In genomic region chr9:57014766-57015165, GRCm38 (mm10) we compare ENCODE assay signal across 9 mouse cellular contexts. TPM values are rescaled to one million over a fixed set of nuclear protein-coding genes. Genes with fewer than 3 reads are reported as not detected.
DNase-seq lines count a peak whose midpoint lies in the region; ATAC-seq and TF ChIP-seq lines count a peak whose summit lies in the region.
"Had no signal": no experiment of that assay in that cellular context is flagged by ENCODE, and none has a peak within 500 bp of the region (broad histone marks: within the 10 kb centered on the region; RNA-seq: fewer than 3 reads in every experiment).

No protein-coding gene starts in this region.

- peak; percentile 11 for DNase-seq in embryo, embryonic 10 days (ENCODE audit: low spot score)
- no peak for DNase-seq in embryo, embryonic 11 days
- peak; percentile 39 for DNase-seq in kidney, adult 18-20 months
- DNase-seq in brain, adult 2 months (ENCODE audit: low read depth, low spot score), result peak; percentile 20
- peak; percentile 24 for DNase-seq in lung, postnatal 10 days
- no peak for DNase-seq in thymus, adult 2 months
- DNase-seq in thymus, postnatal 0 days (ENCODE audit: low spot score), result no peak
- DNase-seq: thymus, postnatal 4 days had no signal

- H3K27me3 ChIP-seq in kidney, embryonic 14.5 days (ENCODE audit: control insufficient read depth, insufficient read depth, low read length), result no peaks in the 10 kb centered on the region
- no peaks in the 10 kb centered on the region for H3K27me3 ChIP-seq in thymus, adult 2 months (ENCODE audit: control insufficient read depth, insufficient read depth, low read length)

- no peak for ATAC-seq in kidney, embryonic 14.5 days (ENCODE audit: low FRiP score, low TSS enrichment)

- no peak overlapping the region for H3K4me3 ChIP-seq in kidney, embryonic 14.5 days (ENCODE audit: low read length)
- no peak overlapping the region for H3K4me3 ChIP-seq in thymus, adult 2 months (ENCODE audit: control insufficient read depth, insufficient read depth, low read length)

- H3K4me1 ChIP-seq in kidney, embryonic 14.5 days (ENCODE audit: control insufficient read depth, insufficient read depth, low read length), result no peaks in the 10 kb centered on the region
- no peaks in the 10 kb centered on the region for H3K4me1 ChIP-seq in thymus, adult 2 months (replicated peaks; ENCODE audit: control insufficient read depth, insufficient read depth, low read length)

- H3K9me3 ChIP-seq in kidney, embryonic 14.5 days (ENCODE audit: control insufficient read depth, low read length), result peaks cover 9% of the 10 kb centered on the region; the same call in 1 of the 2 replicates

- TF ChIP-seq POLR2A in thymus, adult 2 months (IDR thresholded peaks at IDR 0.05; ENCODE audit: control insufficient read depth, extremely low read depth, insufficient read depth, low read length, poor library complexity), result no peak

- no peak overlapping the region for H3K4me2 ChIP-seq in kidney, embryonic 14.5 days (replicated peaks; ENCODE audit: low read depth, low read length)

- 88% methylated on average over 1 of the region's 1 CpGs for WGBS in kidney, embryonic 14.5 days
- WGBS in thymus, adult 2 months, result 97% methylated on average over 1 of the region's 1 CpGs

- no peak overlapping the region for H3K9ac ChIP-seq in kidney, embryonic 14.5 days (ENCODE audit: low read depth, low read length)

- H3K27ac ChIP-seq in kidney, embryonic 14.5 days (ENCODE audit: low read depth, low read length), result no peak overlapping the region
- no peak overlapping the region for H3K27ac ChIP-seq in thymus, adult 2 months (ENCODE audit: control insufficient read depth, insufficient read depth, low read length)

- H3K36me3 ChIP-seq in kidney, embryonic 14.5 days (ENCODE audit: control insufficient read depth, insufficient read depth, low read length), result peaks cover 4% of the 10 kb centered on the region; the same call in 1 of the 2 replicates
- H3K36me3 ChIP-seq in thymus, adult 2 months (ENCODE audit: control insufficient read depth, insufficient read depth, low read length), result no peaks in the 10 kb centered on the region

- TF ChIP-seq CTCF in thymus, adult 2 months (IDR thresholded peaks at IDR 0.05; ENCODE audit: borderline replicate concordance, control insufficient read depth, extremely low read depth, insufficient read depth, low read length, poor library complexity), result no peak

RNA-seq across cellular contexts. Expression of gene Ptpn9, which starts 20.0 kb away (rescaled TPM):
- 27.3 and 40.0 TPM in 2 replicates for polyA plus RNA-seq in kidney, embryonic 14.5 days (2014; fragmentation: Nextera tagmentation; extraction: Ambion mirVana)
- 15.0 and 20.5 TPM in 2 replicates for polyA plus RNA-seq in thymus, adult 2 months (2012; rRNA removed)
- polyA plus RNA-seq in thymus, postnatal 0 days (2015; fragmentation: Nextera tagmentation; extraction: Ambion mirVana), result 9.3 and 10.6 TPM in 2 replicates

RNA-seq across cellular contexts. Expression of gene Sin3a, which starts 57.1 kb away (rescaled TPM):
- polyA plus RNA-seq in kidney, embryonic 14.5 days (2014; fragmentation: Nextera tagmentation; extraction: Ambion mirVana), result 28.9 and 53.2 TPM in 2 replicates
- polyA plus RNA-seq in thymus, adult 2 months (2012; rRNA removed), result 237 and 282 TPM in 2 replicates
- polyA plus RNA-seq in thymus, postnatal 0 days (2015; fragmentation: Nextera tagmentation; extraction: Ambion mirVana), result 25.3 and 26.6 TPM in 2 replicates

Comparison
In these comparisons a context has a peak if more than half of its experiments do, and no peak if none do; other contexts are left out.
1. DNase-seq: peak in embryo, embryonic 10 days (single experiment), kidney, adult 18-20 months (single experiment), brain, adult 2 months (single experiment) and lung, postnatal 10 days (single experiment); none in embryo, embryonic 11 days (single experiment), thymus, adult 2 months (single experiment) and thymus, postnatal 0 days (single experiment).